Mouse (Mus musculus) small intestine, adult 2 months (tissue): ENCODE data around the gene Podxl. TPM values are rescaled to one million over a fixed set of nuclear protein-coding genes. Genes with fewer than 3 reads are reported as not detected.
A peak's percentile ranks its signal among the peaks of the same experiment; 100 is the strongest.

ENCODE experiments used
- H3K27ac ChIP-seq: fragments of 200-500 bp; 2 replicates; pipeline ENCODE4 v1.5.1; 2012; ENCODE audit warnings: low read depth, low read length, control low read depth, inconsistent platforms; ENCODE audit not compliant: insufficient read depth
- H3K27me3 ChIP-seq: fragments of 200-500 bp; 2 replicates; pipeline ENCODE4 v1.6.1; 2012; ENCODE audit warnings: mild to moderate bottlenecking, moderate library complexity, low read length, inconsistent platforms; ENCODE audit not compliant: control insufficient read depth, insufficient read depth
- H3K36me3 ChIP-seq: fragments of 200-500 bp; 2 replicates; pipeline ENCODE4 v1.6.1; 2012; ENCODE audit warnings: mild to moderate bottlenecking, low read length, control low read depth, inconsistent platforms; ENCODE audit not compliant: control insufficient read depth, insufficient read depth
- H3K4me1 ChIP-seq: fragments of 200-500 bp; 2 replicates; pipeline ENCODE4 v1.6.1; 2012; ENCODE audit warnings: low read length, inconsistent platforms, mixed read lengths; ENCODE audit not compliant: control insufficient read depth, insufficient read depth, insufficient read length
- H3K4me3 ChIP-seq: fragments of 200-500 bp; 2 replicates; pipeline ENCODE4 v1.5.1; 2012; ENCODE audit warnings: low read depth, mild to moderate bottlenecking, control low read depth, inconsistent platforms, low read length, moderate library complexity
- CTCF ChIP-seq: fragments of 200-500 bp; IDR thresholded peaks from 2 replicates; pipeline ENCODE4 v1.5.1; 2012; ENCODE audit warnings: low read depth, mild to moderate bottlenecking, control low read depth, inconsistent platforms, low read length, moderate library complexity, mixed read lengths; ENCODE audit not compliant: insufficient replicate concordance, insufficient read length; ENCODE audit errors: extremely low read depth
- POLR2A ChIP-seq: fragments of 200-500 bp; IDR thresholded peaks from 2 replicates; pipeline ENCODE4 v1.6.1; 2012; ENCODE audit warnings: low read depth, mild to moderate bottlenecking, control low read depth, inconsistent platforms, low read length, moderate library complexity
- WGBS: fragments of 180-500 bp; shearing (Covaris S2); methylation state at CpG from one replicate; pipeline ENCODE4 v1.1.7; 2018; 5-methylcytosine and 5-hydroxymethylcytosine counted together
- polyA plus RNA-seq: library from polyadenylated mRNA; depleted of rRNA; stranded (reverse); fragments of >200 nt; gene quantifications from 2 replicates; pipeline ENCODE4 v1.2.3, GENCODE M21; 2012

Gene Podxl
- polyA plus RNA-seq, 1 experiment, result 17.0 TPM

DNA sequence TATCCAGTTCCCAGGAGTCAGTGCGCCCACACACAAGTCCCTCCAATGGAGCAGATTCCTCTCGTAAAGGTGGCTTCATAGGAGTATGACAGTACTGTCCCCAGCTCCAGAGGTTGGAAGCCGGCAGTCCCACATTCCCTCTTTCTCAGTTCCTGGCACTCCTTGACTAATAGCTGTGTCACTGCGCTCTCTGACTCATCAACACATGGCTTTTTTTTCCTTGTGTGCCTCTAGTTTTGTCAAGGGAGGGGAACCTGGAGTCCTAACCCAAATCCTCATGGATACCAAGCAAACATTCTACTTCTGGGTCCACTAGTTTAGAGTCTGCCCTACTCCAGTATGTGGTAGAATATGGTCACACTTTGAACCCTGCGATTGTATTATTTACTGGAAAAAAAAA is 29.1 kb downstream of the Podxl start:
- no peak overlapping the region for H3K27ac ChIP-seq
- 93% methylated on average over 5 of the region's 5 CpGs for WGBS
- no peaks in the 10 kb centered on the region for H3K27me3 ChIP-seq
- TF ChIP-seq POLR2A (no peak), CTCF (no peak)
- H3K4me1 ChIP-seq, result no peaks in the 10 kb centered on the region; the same call in 1 of the 2 replicates
- no peak overlapping the region for H3K4me3 ChIP-seq
- H3K36me3 ChIP-seq, result no peaks in the 10 kb centered on the region

DNA sequence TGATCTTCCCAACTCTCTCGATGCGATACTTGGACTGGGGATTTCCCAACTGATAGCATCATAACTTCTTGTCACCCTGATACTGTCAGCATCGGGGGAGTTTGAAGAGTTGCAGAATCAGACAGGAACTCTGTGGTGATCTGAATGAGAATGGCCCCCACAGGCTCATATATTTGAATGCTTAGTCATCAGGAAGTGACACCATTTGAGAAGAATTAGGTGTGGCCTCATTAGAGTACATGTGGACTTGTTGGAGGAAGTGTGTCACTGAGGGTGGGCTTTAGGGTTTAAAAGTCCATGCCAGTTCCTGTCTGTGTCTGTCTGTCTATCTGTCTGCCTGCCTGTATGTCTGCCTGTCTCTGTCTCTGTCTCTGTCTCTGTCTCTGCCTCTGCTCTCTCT is 31.9 kb downstream of the Podxl start:
- TF ChIP-seq CTCF (no peak), POLR2A (no peak)
- Histone ChIP-seq H3K4me1 (no peaks in the 10 kb centered on the region; the same call in 1 of the 2 replicates), H3K36me3 (no peaks in the 10 kb centered on the region), H3K27ac (no peak overlapping the region), H3K27me3 (no peaks in the 10 kb centered on the region), H3K4me3 (no peak overlapping the region)
- 76% methylated on average over 3 of the region's 3 CpGs for WGBS

DNA sequence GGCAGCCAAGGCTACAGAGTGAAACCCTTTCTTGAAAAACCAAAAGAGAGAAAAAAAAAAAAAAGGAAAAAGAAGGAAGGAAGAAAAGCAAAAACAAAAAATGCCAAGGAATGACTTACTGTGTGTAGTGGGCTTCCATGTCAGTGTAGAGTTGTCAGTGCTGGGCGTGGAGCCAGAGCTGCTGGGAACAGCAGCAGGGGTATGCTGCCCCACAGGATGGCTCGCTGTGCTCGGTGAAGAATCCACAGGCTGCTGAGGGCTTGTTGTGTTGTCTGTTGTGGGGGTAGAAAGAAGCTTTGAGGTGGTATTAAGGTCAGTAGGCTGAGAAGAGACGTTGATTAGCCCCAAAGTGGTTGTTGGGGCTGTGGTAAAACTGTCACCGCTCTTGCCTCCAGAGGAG is 35.4 kb downstream of the Podxl start:
- no peak overlapping the region for H3K27ac ChIP-seq
- H3K27me3 ChIP-seq, result no peaks in the 10 kb centered on the region
- no peaks in the 10 kb centered on the region for H3K4me1 ChIP-seq
- H3K4me3 ChIP-seq, result no peak overlapping the region
- TF ChIP-seq CTCF (no peak), POLR2A (no peak)
- no peaks in the 10 kb centered on the region for H3K36me3 ChIP-seq
- 80% methylated on average over 5 of the region's 5 CpGs for WGBS

DNA sequence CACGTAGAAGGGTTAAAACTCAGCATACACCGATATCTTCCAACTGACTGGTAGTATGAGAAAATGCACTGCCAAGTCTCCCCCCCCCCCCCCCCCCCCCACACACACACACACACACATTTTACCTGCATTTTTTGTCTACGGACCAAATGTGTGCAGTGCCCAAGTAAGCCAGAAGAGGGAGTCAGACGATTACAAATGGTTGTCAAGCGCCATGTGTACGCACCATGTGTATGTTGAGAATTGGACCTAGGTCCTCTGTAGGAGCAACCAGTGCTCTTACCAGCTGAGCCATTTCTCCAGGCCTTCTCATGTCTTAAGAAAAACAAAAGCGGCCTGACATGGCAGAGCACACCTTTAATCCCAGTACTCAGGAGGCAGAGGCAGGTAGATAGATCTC is 35.9 kb downstream of the Podxl start:
- Histone ChIP-seq H3K4me3 (no peak overlapping the region), H3K27ac (no peak overlapping the region), H3K27me3 (no peaks in the 10 kb centered on the region), H3K36me3 (no peaks in the 10 kb centered on the region), H3K4me1 (no peaks in the 10 kb centered on the region)
- no peak for TF ChIP-seq CTCF
- TF ChIP-seq POLR2A, result no peak
- 67% methylated on average over 7 of the region's 7 CpGs for WGBS

- Histone ChIP-seq H3K27me3 (no peaks in the 10 kb centered on the region), H3K36me3 (no peaks in the 10 kb centered on the region), H3K27ac (no peak overlapping the region), H3K4me3 (no peak overlapping the region), H3K4me1 (no peaks in the 10 kb centered on the region)
- 35% methylated on average over 5 of the region's 5 CpGs for WGBS
- TF ChIP-seq CTCF (no peak), POLR2A (no peak)
These were observed 36.9 kb downstream of the Podxl start for GRCm38 (mm10) chr6:31526929-31527328.

DNA sequence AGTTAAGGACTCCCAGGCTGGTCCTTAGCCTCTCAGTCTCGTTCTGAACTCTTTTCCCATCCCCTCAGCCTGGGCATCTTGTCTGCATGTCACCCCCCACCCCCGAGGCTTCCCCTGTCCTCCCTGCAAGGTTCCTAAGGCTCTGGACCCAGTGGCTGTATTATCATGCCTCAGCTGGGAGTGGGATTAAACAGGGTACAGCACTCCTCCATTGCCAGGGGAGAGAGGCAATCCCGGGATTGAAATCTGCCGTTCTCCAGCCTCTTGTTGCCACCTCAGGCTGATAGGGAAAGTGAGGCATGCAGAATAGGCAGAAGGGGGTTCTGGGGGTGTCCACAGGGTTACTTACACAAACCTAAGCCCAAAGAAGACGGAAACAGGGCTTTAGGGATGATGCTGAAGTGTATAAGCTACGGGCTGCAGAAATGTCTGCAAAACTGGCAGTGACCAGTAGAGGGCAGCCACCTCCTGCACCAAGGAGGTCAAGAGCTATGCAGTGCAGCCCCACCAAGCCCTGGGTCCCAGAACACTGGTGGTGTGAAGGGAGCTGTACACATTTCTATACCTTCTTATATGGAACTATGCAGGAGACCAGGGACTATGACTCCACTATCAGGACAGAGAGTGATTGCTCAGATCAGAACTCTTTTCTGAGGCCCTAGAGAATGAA is 38.4 kb downstream of the Podxl start:
- TF ChIP-seq CTCF (peak; percentile 85), POLR2A (no peak)
- Histone ChIP-seq H3K4me1 (no peaks in the 10 kb centered on the region), H3K27ac (no peak overlapping the region), H3K36me3 (no peaks in the 10 kb centered on the region), H3K27me3 (no peaks in the 10 kb centered on the region), H3K4me3 (no peak overlapping the region)
- 60% methylated on average over 6 of the region's 6 CpGs for WGBS

DNA sequence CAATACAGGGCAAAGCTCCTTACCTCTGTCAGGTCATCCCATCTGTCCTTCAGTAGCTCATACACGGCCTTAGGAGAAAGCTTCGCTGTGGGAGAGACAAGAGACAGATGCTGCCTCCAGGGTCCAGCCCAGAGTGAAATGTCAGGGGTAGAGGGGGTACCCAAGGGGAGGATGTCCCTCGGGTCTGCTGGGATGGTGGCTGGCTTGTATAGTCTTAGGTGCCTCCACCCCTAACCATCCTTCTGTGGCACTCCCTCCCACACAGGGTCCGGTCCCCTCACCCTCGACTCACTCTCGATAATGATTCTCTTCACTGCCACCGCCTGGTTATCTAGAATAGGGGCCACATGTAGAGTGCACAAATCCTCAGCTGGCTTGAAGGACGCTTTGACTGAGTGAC is 39.1 kb downstream of the Podxl start:
- no peaks in the 10 kb centered on the region for H3K27me3 ChIP-seq
- TF ChIP-seq POLR2A, result no peak
- TF ChIP-seq CTCF, result no peak
- WGBS, result 81% methylated on average over 8 of the region's 8 CpGs
- H3K4me3 ChIP-seq, result no peak overlapping the region
- H3K4me1 ChIP-seq, result no peaks in the 10 kb centered on the region
- H3K27ac ChIP-seq, result no peak overlapping the region
- H3K36me3 ChIP-seq, result no peaks in the 10 kb centered on the region
